Mouse (Mus musculus): ENCODE data around the gene Mtap. TPM values are rescaled to one million over a fixed set of nuclear protein-coding genes. Genes with fewer than 3 reads are reported as not detected.
A peak's percentile ranks its signal among the peaks of the same experiment; 100 is the strongest.

Gene Mtap
- total and polyA plus RNA-seq, 3 experiments = 3.7 to 46.2 (median 41.9) TPM

DNA sequence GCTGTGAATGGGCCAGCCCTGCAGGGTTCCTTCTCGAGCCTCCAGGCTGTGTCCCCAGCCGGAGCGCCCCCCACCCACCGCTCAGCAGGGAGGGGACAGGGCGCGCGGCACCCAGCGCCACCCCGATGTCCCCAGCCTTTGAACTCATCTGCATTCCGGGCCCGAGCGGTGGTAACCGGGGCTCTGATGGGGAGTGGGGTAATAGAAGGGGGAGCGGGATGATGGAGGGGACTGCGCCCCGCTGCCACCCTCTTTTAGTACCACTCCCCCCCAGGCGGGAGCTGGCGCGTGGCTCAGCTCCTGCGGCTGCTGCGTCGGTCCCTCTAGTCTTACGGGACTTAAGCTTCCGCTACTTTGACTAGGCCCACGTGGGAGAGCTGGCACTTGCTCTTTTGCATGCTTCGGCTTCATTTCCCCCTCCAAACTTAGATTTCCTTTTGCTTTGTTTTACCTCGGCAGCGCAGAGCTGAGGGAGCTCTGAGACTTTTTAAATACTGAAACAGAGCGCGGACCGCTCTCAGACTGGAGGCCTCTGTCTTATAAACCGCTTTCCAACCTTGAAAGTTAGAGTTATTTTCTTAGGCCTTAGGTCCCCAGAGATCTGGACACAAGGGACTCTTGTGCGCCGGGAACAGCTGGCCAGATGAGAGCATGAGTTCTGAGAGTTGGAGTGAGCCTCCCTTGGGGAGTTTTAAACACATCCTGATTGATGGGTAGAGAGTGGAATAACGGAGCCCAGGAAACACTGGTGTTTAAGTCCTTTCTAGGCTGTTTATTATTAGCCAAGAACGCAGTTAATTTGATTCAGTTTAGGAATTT is 829 bp downstream of the Mtap start:
- peak; percentile 74 for DNase-seq

DNA sequence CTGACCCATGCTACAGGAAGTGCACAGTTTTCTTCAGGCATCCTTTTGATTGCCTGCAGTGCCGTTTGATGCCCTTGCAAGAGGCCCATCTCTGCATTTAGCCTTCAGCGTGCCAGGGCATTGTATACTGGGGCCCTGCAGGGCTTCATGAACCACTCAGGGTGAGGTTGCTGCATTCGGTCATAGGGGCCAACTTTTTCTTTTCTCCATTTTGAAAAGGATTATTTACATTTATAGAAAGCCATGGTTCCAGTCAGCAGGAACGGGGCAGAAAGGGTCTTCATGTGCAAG is 1.4 kb downstream of the Mtap start:
- no peak for DNase-seq

DNA sequence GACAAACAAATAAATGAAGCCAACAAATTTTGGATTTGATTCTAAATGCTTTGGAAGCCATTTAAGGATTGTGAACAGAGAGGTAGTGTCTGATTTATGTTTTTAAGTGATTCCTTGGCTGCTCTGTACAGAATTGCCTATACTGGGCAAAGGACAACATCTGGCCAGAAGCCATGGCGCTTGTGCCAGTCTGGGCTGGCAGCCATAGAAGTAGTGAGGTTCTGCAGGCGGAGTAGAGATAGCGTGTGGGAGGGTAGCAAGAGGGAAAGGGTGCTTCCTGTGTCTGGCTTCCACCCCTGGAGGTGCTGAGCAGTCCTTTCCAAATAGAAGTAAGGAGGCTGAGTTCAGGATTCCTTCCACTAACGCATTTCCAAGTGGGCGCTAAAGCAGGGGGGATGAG is 3.9 kb downstream of the Mtap start:
- peak; percentile 81 for DNase-seq

DNA sequence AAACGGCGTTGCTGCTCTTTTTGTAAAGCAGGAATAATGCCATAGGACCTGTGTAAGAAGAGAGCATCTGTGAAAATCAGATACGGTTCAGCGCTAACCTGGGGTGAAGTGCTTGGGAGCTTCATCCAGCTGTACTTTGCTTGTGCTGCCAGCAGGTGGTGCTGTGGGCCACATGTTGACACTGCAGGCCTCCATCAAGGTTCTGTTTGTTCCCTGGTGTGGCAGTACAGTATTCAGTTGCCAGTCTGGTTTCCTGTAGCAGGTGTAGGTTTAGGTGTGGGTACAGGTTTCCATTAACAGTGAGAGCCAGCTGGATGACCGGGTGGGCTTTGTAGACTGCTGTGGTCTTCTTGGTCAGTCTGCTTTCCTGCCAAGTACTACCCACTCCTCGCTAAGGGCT is 8.5 kb downstream of the Mtap start:
- DNase-seq = peak; percentile 80

DNA sequence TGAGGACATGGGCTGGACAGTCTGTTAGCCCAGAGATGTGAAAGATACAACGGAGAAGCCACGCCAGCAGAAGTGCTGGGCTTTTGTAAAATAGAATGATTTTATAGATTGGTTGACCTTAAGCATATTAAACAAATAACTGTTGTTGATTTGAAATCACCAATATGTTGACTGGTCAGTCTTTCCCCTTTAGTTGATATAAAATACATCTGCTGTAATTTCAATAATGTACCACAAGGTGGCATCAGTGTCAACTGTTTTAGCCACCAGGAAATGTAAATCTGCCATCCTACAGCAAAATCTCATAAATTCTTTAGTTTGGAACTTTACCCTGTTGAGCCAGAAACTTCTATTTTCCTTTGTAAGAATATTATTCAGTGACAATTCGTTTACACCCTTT is 9.4 kb downstream of the Mtap start:
- DNase-seq = no peak

DNA sequence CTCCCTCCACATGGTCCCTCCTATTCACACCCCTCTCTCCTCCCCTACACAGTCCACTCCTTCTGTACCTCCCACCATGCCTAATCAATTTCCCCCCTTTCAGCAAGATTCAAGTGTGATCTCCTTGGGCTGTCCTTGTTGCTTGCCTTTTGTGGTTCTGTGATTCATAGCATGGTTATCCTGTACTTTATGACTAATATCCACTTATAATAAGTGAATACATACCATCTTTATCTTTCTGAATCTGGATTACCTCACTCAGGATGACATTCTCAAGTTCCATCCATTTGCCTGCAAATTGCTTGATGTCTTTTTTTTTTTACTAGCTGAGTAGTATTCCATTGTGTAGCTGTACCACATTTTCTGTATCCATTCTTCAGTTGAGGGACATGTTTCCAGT is 12.3 kb downstream of the Mtap start:
- no peak for DNase-seq

DNA sequence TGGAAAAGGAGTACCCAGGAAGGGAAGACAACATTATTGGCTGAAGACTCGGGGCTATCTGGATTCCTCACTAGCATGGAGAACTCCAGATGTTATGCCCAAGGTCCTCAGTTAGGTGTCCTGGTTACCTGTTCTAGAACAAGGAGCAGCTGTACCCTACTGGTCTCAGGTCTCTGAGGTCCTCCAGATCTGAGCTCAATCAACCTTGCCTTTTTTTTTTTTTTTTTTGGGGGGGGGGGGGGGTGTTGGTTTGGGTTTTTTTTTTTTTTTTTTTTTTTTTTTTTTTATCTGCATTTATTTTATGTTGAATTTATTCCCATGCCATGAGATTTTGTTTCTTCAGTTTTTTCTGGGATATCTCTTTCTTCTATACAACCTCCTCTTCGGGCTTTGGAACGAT is 24.5 kb downstream of the Mtap start:
- DNase-seq = no peak

DNA sequence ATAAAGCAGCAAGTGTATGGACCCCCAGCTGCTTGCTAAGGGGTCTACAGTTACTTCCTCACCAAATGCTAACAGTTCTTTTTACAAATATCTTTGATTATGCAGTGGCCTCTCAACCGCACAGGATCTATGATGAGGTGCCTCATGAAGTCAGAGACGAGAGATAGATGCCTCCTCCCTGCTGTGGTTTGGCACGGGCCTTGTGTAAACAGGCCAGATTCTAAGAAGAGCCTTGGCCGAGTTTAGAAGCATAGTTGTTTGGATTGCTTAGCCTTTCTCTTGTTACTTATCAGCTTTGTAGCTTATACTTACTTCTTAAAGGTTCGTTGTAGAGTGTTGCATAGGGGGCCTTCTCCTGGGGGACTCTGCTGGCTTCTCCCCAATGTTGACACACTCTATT is 25.6 kb downstream of the Mtap start:
- DNase-seq = peak; percentile 73

DNA sequence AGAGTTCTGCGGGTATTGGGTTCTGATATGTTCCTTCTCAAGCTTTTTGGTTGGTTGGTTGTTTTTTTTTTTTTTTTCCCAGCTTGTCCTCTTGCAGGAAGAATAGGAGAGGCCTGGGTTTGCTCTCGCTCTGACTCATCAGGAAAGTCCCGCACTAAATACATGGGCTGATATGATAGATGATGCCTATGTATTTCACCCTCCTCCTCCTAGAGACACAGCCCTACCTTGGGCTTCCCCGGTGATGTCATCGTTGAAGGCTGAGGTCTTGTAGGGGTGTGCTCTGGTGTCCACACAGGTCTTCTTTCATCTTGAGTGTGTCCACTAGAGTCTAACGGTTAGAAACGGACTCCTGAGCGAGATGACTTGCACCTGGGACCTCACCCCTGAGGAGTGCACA is 26.7 kb downstream of the Mtap start:
- peak; percentile 43 for DNase-seq

DNA sequence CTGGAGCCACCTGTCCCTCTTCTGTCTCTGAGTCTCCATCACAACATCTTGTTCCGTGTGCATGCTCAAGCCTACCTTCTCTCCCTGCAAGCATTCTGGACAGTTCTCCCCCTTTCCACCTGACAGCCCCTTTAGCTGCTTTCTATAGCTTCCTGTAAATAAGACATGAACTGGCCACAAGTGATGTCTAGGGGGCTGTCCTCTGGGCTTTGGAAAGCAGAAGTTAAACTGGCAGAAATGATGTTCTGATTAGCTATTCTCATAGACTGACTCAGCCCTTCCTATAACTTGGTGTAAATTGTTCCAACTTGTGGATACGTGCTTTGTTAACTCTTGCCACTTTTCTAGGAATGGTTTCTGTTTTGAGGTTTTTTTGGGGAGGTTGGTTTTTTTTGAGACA is 27.8 kb downstream of the Mtap start:
- no peak for DNase-seq

DNA sequence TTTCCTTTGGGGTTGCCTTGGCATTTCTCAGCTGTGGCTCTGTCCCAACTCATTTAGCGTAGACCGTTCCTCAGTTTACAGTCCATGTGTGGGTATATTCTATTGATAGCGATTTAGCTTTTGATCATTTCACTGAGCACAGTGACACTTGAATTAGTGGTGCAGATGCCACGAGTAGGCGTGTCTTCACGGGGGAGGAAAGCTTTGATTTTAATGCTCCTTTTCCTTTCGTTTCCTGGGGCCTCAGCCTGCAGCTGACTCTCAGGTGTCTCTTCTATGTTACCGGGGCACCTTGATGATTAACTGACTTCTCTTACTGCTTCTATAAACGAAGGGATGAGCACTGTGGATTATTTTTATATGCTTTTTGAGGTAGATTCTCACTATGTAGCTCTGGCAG is 32.0 kb downstream of the Mtap start:
- no peak for DNase-seq

DNA sequence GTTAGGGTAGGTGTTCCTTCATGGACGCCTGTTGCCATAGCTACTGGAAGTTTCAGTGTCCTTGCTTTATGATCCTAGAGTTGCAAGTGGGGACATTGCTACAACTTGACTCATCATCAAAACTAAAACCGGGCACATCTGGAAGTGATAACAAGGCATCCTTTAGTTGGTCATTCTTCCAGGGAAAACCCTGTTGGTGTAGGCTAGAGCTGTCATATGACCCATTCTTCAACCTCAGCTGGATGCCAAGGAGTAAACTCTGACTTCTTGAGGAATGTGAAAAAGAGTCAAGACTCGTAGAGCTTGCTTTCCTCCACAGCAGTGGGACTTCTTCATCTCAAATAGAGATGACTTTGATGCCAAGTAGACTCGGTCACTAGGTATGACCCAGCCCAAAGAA is 32.8 kb downstream of the Mtap start:
- DNase-seq = no peak

DNA sequence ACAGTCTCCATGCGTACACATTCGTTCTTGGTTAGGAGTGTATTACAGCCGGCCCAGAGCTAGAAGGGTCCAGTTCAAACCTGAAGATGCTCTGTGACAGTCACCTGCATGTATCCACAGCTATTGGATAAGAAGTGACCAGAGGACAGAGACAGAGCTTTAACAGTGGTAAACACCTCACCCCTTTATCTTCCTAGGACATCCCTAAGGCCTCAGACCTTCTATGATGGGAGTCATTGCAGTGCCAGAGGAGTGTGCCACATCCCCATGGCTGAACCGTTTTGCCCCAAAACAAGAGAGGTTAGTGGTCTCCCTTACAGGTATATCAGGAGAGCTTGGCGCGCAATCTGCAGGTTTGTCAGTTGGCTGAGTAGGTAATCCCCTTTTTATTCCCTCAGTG is 34.0 kb downstream of the Mtap start:
- DNase-seq = no peak

DNA sequence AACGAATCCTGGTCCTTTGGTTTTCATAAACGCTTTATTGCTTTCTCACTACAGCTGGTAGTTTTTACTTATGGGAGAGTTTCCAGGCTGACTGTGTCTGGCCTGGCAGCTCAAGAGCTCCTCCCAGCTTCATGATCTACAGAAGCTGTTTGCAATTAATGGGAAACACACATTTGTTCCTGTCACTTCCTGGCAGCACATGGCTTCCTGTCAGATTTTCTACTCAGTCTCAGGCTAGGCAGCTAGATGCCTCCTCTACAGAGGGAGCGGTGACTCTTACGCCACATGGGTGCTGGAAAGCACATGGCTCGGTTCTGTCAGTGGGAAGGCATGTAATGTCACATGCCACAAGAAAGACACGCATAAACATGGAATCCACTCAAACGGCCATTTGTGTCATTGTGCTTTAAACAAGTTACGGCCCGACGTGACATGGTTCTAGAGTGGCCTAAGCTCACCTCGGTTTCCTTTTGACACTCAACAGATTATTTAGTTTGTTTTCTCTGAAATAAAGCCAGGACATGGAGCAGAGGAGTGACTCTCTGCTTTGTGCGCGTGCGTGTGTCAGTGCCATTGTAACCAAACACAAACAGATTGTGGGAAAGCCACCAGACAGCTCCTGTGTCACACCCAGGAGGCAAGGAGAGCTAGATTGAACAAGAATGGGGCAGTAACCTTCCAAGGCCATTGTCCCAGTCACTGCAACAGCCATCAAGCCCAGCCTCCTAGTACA is 36.1 kb downstream of the Mtap start:
- DNase-seq = no peak

DNA sequence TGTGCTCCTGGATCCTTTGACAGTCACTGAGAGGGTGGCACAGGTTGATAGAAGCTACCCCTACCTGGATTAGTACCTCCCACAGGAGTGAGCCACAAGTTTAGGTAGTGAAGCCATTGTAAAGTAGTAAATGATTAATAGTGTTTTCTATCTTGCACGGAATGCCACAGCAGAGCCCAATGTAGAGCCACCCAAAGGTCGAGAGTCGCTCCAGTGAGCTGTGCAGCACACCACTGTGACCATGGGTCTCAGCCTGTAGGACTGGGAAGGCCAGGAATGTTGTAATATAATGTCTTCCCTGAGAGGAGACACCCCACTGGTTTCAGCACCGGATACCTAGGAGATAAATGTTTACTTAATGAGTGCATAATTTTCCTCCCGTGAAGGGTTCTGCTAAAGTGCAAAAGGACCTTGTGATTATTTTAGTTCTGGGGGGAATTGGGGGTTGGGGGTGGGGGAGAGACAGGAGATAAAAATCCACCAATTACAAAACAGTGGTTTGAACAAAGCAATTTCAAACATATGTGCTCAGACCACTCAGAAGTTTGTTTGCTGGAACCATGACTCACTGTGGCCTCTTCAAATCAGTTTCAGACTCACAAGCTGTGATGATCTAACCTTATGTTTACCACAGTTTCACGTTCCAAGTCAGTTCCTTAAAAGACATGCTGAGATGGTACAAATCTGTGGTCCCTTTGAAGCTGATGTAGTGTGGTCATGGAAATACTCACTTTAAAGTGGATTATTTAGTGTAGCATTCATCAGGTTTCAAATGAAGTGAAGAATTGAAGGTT is 40.8 kb downstream of the Mtap start:
- DNase-seq = no peak

DNA sequence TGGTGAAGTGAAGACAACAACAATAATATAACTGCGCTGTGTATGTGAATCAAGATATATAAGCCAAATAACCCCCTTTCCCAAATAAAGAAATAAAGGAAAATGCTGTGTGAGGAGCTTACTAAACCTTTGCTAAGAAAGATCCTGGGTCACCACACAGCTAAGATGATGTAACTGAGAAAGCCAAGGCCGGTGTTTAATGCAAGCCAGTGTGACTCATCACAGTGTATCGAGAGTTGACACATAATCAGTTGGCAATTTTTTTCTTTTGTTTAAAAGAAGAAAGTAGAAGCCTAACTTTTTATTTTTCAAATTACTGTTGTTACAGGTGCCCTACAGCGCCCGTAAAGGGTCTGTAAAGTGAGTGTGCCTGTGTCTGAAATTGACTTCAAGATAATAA is 43.2 kb downstream of the Mtap start:
- DNase-seq = peak; percentile 72

DNA sequence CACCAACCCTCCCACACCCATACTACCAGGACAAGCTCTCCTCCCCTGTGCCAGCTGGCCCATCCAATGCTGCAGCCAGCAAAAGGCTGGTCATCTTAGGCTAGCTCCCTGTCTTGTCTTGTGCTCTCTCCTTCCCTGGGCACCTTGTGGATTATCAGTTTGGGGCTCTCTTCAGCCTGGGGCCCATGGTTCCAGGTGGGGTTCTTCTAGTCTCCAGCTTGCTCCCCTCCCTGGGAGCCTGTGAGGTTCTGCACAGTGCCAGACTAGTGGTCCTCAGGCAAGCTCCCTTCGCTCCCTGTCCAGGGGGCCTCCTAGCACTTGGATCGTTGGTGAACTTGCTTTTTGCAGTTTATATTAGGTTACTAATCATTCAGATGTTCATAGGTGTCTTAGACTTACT is 44.7 kb downstream of the Mtap start:
- DNase-seq = no peak

DNA sequence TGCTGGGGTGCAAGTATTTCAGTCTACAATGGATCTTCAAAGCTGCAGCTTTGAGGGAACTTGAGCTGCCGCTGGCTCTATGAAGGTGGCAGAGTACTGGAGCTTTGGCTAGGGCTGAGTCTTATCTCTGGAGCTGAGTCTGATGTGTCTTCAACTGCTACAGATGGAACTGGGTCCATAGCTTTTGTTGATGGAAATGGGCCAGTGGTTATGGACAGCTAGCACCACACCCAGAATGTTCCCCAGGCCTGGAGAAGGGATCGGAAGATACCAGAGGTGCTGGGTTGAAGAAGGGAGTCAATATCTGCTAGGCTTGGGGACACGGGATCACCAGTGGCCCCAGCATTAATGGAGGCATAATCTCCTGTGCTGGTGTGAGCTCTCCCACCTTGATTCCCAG is 45.6 kb downstream of the Mtap start:
- no peak for DNase-seq

DNA sequence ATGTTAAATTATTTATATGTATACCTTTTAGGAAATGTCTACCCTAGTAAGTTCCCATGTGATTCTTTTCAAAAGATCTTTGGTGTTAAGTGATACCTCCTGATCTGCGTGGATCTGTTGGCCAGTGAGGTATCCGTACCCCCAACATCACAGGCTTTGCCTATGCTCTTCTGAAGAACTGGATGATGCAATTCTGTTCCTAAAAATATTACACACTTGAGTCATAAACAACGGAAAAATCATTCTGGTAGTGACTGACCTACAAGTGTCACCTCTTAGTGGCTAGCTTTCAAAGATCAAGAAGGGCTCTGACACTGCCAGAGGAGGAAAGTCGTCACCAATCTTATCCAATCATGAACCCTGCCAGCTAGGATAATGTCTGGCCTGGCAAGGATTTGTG is 58.6 kb downstream of the Mtap start:
- DNase-seq = no peak

DNA sequence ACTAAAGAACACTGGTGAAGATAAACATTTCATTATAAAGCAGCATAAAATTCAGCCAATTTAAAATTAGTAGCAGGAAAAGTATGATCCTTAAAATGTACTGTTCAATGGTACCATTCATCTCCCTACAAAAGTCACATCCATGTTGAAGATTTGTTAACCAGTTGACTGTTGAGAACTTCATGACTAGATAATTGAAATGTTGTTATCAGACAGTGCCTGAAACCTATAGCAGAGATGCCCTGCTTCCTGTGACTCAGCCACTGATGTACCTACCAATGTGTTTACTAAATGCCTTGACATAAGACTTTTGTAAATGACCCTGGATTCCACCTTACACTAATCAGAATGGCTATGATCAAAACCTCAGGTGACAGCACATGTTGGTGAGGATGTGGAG is 60.2 kb downstream of the Mtap start:
- DNase-seq = no peak

DNA sequence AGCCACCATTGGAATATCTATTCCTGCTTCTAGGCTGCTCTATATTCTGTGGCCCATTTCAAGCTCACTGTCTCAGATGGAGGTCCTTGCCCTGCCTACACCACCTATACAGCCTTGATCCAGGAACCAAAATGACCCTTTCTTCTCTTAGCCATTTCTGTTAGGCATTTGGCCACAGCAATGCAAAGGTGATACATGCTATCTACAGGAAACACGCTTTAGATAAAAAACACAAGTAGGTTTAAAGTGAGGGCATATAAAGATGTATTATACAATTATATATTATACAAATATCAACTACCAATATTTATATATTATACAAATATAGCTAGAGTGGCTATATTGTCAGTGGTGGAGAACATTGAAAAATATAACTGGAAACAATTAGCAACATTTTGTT is 63.9 kb downstream of the Mtap start:
- DNase-seq = no peak

DNA sequence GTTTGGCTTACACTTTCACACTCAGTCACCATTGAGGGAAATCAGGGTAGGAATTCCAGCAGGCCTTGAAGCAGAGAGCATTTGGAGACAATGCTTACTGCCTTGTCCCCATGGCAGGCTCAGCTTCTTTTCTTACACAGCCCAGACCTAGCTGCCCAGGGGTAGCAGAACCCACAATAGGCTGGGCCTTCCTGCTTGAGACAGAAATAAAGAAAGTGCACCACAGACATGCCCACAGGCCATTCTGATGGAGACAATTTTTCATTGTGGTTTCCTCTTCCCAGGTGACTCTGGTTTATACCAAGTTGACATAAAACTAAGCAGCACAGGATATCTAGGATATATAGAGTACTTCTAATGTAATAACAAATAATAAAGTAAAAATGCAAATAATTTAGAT is 72.4 kb downstream of the Mtap start:
- DNase-seq = no peak

DNA sequence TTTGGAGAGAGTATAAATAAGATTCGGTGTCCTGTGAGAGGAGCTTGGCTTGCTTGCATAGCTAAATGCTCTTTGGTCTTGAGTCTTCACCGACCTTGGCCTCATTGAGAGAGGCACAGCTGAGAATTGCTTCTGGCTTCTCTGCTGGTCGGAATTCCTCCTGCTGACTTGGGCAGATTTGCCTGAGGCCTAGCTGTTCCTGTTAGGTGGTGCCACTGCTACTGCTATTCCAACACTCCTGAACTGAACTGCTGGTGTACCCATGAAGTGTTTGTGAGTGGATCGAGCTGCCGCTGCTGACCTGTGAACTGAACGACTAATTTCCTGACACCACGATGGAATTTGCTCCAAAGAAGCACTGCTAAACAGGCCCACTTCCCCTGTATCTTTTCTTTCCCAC is 73.4 kb downstream of the Mtap start:
- DNase-seq = peak; percentile 44

All from adrenal gland, adult 2 months (tissue).